Comparison of ENCODE assay signal across 11 mouse cellular contexts in the genomic region with DNA sequence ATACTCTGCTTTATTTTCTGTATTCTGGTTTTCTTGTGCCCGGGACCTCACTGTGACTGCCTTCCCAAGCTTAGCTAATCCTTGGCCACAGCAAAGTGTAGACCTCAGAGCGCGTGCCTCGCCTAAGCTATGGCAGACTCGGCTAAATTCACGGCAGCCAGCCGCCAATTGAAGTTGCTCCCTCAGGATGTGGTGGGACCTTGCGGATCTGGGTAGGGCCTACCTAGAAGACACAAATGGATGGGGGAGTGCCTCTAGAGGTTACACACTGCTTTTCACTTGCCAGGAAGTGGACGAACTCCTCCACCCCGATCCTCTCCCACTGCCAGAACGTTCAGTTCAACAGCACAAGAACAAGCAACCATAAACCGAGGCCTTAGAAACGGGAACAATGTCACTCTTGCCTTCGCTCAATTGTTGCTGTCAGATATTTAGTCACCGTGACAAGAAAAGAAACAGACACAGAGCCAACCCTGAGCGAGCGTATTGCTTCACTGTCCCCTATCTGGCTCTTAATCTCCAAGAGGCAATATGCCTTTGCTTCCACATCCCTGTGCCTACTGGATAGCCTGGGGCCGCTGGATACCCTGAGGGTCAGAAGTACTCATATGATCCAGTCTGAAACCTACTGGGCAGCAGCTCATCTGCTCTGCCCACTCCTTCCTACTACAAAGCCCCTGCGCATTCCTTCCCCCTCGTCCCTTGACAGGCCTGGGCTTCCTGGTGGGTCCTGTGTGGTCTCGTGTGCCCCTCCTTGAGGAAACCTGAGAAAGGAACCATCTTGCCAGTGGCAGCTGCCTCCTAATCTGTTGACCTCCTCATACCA.
DNase-seq lines count a peak whose midpoint lies in the region; ATAC-seq lines count a peak whose summit lies in the region.
"Had no signal": no experiment of that assay in that cellular context is flagged by ENCODE, and none has a peak within 500 bp of the region (broad histone marks: within the 10 kb centered on the region; RNA-seq: fewer than 3 reads in every experiment).

No protein-coding gene starts in this region.

- H3K4me2 ChIP-seq in kidney, embryonic 15.5 days = no peak overlapping the region
- H3K4me2 ChIP-seq in stomach, embryonic 14.5 days (replicated peaks; ENCODE audit: low read depth, low read length) = no peak overlapping the region
- H3K4me2 ChIP-seq in neural tube, embryonic 15.5 days = no peak overlapping the region
- H3K4me2 ChIP-seq: lung, embryonic 14.5 days had no signal

- H3K27me3 ChIP-seq in kidney, embryonic 15.5 days = no peaks in the 10 kb centered on the region
- no peaks in the 10 kb centered on the region for H3K27me3 ChIP-seq in stomach, embryonic 14.5 days (ENCODE audit: control insufficient read depth, insufficient read depth, low read length)
- no peaks in the 10 kb centered on the region for H3K27me3 ChIP-seq in neural tube, embryonic 15.5 days (replicated peaks)

- no peaks in the 10 kb centered on the region for H3K36me3 ChIP-seq in kidney, embryonic 15.5 days
- H3K36me3 ChIP-seq in stomach, embryonic 14.5 days (ENCODE audit: control insufficient read depth, insufficient read depth, low read length) = no peaks in the 10 kb centered on the region
- H3K36me3 ChIP-seq in neural tube, embryonic 15.5 days = no peaks in the 10 kb centered on the region

- ATAC-seq in kidney, embryonic 15.5 days (replicated peaks; ENCODE audit: low FRiP score) = peak; percentile 34; the same call in 1 of the 2 replicates
- no peak for ATAC-seq in stomach, embryonic 14.5 days (ENCODE audit: insufficient number of reproducible peaks, insufficient read depth, low FRiP score, low read depth)
- no peak for ATAC-seq in neural tube, embryonic 15.5 days (ENCODE audit: low FRiP score)
- ATAC-seq: hindbrain, postnatal 0 days had no signal

- H3K9ac ChIP-seq in kidney, embryonic 15.5 days = no peak overlapping the region
- no peak overlapping the region for H3K9ac ChIP-seq in stomach, embryonic 14.5 days (replicated peaks; ENCODE audit: low read depth, low read length)
- no peak overlapping the region for H3K9ac ChIP-seq in neural tube, embryonic 15.5 days (replicated peaks)
- H3K9ac ChIP-seq: lung, embryonic 14.5 days had no signal

- DNase-seq in kidney, adult 11 months = no peak
- peak; percentile 44 for DNase-seq in induced T-regulatory cell, adult 2 months (ENCODE audit: low read depth)
- DNase-seq in frontal cortex, postnatal 25 days (ENCODE audit: low spot score in 2 of 2) = no peak
- DNase-seq in gastrocnemius, postnatal 10 days = no peak
- DNase-seq: kidney, postnatal 4 days; lung, embryonic 14.5 days had no signal

- WGBS in kidney, embryonic 15.5 days = 75% methylated on average over 21 of the region's 21 CpGs
- 81% methylated on average over 21 of the region's 21 CpGs for WGBS in stomach, embryonic 14.5 days
- 81% methylated on average over 21 of the region's 21 CpGs for WGBS in neural tube, embryonic 15.5 days

- H3K27ac ChIP-seq in kidney, embryonic 15.5 days = no peak overlapping the region
- H3K27ac ChIP-seq in brown adipose tissue, adult 24 weeks (replicated peaks; ENCODE audit: low read depth, low read length) = no peak overlapping the region
- H3K27ac ChIP-seq in stomach, embryonic 14.5 days (ENCODE audit: low read length) = peak overlapping the region; percentile 29; the same call in 1 of the 2 replicates
- no peak overlapping the region for H3K27ac ChIP-seq in neural tube, embryonic 15.5 days (replicated peaks)
- H3K27ac ChIP-seq: hindbrain, postnatal 0 days had no signal

- peaks cover 25% of the 10 kb centered on the region for H3K4me1 ChIP-seq in kidney, embryonic 15.5 days
- H3K4me1 ChIP-seq in brown adipose tissue, adult 24 weeks (ENCODE audit: control insufficient read depth, insufficient read depth, insufficient read length, low read length) = no peaks in the 10 kb centered on the region
- H3K4me1 ChIP-seq in stomach, embryonic 14.5 days (ENCODE audit: control insufficient read depth, insufficient read depth, low read length) = peaks cover 11% of the 10 kb centered on the region
- no peaks in the 10 kb centered on the region for H3K4me1 ChIP-seq in neural tube, embryonic 15.5 days

- no peaks in the 10 kb centered on the region for H3K9me3 ChIP-seq in kidney, embryonic 15.5 days (replicated peaks)
- H3K9me3 ChIP-seq in stomach, embryonic 14.5 days (ENCODE audit: control insufficient read depth, low read depth, low read length) = no peaks in the 10 kb centered on the region
- no peaks in the 10 kb centered on the region for H3K9me3 ChIP-seq in neural tube, embryonic 15.5 days (replicated peaks)

- H3K4me3 ChIP-seq in kidney, embryonic 15.5 days (replicated peaks) = no peak overlapping the region
- H3K4me3 ChIP-seq in brown adipose tissue, adult 24 weeks (ENCODE audit: insufficient read depth, low read depth, low read length) = peak overlapping the region; percentile 2; the same call in 1 of the 2 replicates
- no peak overlapping the region for H3K4me3 ChIP-seq in stomach, embryonic 14.5 days (ENCODE audit: low read depth, low read length)
- H3K4me3 ChIP-seq in neural tube, embryonic 15.5 days (replicated peaks) = no peak overlapping the region
